12 mouse cellular contexts compared by ENCODE assay signal in genomic region chr16:64033049-64033448, GRCm38 (mm10).
DNase-seq lines count a peak whose midpoint lies in the region; ATAC-seq lines count a peak whose summit lies in the region.
"Had no signal": no experiment of that assay in that cellular context is flagged by ENCODE, and none has a peak within 500 bp of the region (broad histone marks: within the 10 kb centered on the region; RNA-seq: fewer than 3 reads in every experiment).

No protein-coding gene starts in this region.

- no peak overlapping the region for H3K27ac ChIP-seq in hindbrain, embryonic 16.5 days (ENCODE audit: low read depth, low read length)
- no peak overlapping the region for H3K27ac ChIP-seq in hindbrain, embryonic 11.5 days (ENCODE audit: low read depth, low read length)
- H3K27ac ChIP-seq in heart, embryonic 15.5 days: peak overlapping the region; percentile 46; the same call in 1 of the 2 replicates
- H3K27ac ChIP-seq: embryonic facial prominence, embryonic 13.5 days; gastrocnemius, adult 2 months; liver, embryonic 15.5 days; midbrain, embryonic 10.5 days had no signal

- no peaks in the 10 kb centered on the region for H3K36me3 ChIP-seq in hindbrain, embryonic 16.5 days (ENCODE audit: control insufficient read depth, insufficient read depth, low read length)
- no peaks in the 10 kb centered on the region for H3K36me3 ChIP-seq in hindbrain, embryonic 11.5 days (ENCODE audit: control insufficient read depth, insufficient read depth, low read length)
- no peaks in the 10 kb centered on the region for H3K36me3 ChIP-seq in heart, embryonic 15.5 days
- H3K36me3 ChIP-seq: embryonic facial prominence, embryonic 13.5 days; liver, embryonic 15.5 days; midbrain, embryonic 10.5 days had no signal

- no peaks in the 10 kb centered on the region for H3K4me1 ChIP-seq in hindbrain, embryonic 16.5 days (ENCODE audit: control insufficient read depth, insufficient read depth, low read depth, low read length)
- H3K4me1 ChIP-seq in hindbrain, embryonic 11.5 days (replicated peaks; ENCODE audit: control insufficient read depth, insufficient read depth, low read length): no peaks in the 10 kb centered on the region
- no peaks in the 10 kb centered on the region for H3K4me1 ChIP-seq in heart, embryonic 15.5 days (replicated peaks)
- H3K4me1 ChIP-seq: embryonic facial prominence, embryonic 13.5 days; liver, embryonic 15.5 days; midbrain, embryonic 10.5 days had no signal

- peak; percentile 76; the same call in 1 of the 2 replicates for ATAC-seq in hindbrain, embryonic 16.5 days
- ATAC-seq in hindbrain, embryonic 11.5 days (ENCODE audit: low FRiP score): no peak
- ATAC-seq in heart, embryonic 15.5 days (replicated peaks; ENCODE audit: insufficient number of reproducible peaks, insufficient read depth, low FRiP score, low read depth): 0 out of 2 replicates have a peak, but pooled peaks have one; percentile 50
- no peak for ATAC-seq in CD4-positive, CD25-positive, alpha-beta regulatory T cell, adult 4 months
- ATAC-seq: intestine, embryonic 16.5 days had no signal

- WGBS in hindbrain, embryonic 16.5 days: 59% methylated on average over 10 of the region's 10 CpGs
- 89% methylated on average over 10 of the region's 10 CpGs for WGBS in hindbrain, embryonic 11.5 days
- WGBS in heart, embryonic 15.5 days: 36% methylated on average over 10 of the region's 10 CpGs

- no peak overlapping the region for H3K4me3 ChIP-seq in hindbrain, embryonic 16.5 days (ENCODE audit: low read length)
- H3K4me3 ChIP-seq in hindbrain, embryonic 11.5 days (ENCODE audit: low read depth, low read length): no peak overlapping the region
- H3K4me3 ChIP-seq in heart, embryonic 15.5 days: no peak overlapping the region
- H3K4me3 ChIP-seq: embryonic facial prominence, embryonic 13.5 days; gastrocnemius, adult 2 months; liver, embryonic 15.5 days; midbrain, embryonic 10.5 days had no signal

- no peak for DNase-seq in hindbrain, embryonic 11.5 days (ENCODE audit: low spot score)
- peak; percentile 8 for DNase-seq in cerebellum, adult 9-11 months
- DNase-seq in layer of hippocampus, postnatal 10 days (ENCODE audit: low spot score in 2 of 2): peak; percentile 33 to 47
- DNase-seq in lung, postnatal 10 days: no peak
- DNase-seq: gastrocnemius, adult 2 months had no signal

- H3K27me3 ChIP-seq in hindbrain, embryonic 16.5 days (replicated peaks; ENCODE audit: control insufficient read depth, insufficient read depth, low read length): no peaks in the 10 kb centered on the region
- no peaks in the 10 kb centered on the region for H3K27me3 ChIP-seq in hindbrain, embryonic 11.5 days (ENCODE audit: control insufficient read depth, insufficient read depth, low read length)
- no peaks in the 10 kb centered on the region for H3K27me3 ChIP-seq in heart, embryonic 15.5 days
- H3K27me3 ChIP-seq: embryonic facial prominence, embryonic 13.5 days; liver, embryonic 15.5 days had no signal

- H3K9me3 ChIP-seq in hindbrain, embryonic 16.5 days (ENCODE audit: control insufficient read depth, low read length): no peaks in the 10 kb centered on the region
- H3K9me3 ChIP-seq in hindbrain, embryonic 11.5 days (ENCODE audit: control insufficient read depth, low read length): no peaks in the 10 kb centered on the region
- H3K9me3 ChIP-seq in heart, embryonic 15.5 days (replicated peaks): no peaks in the 10 kb centered on the region
- H3K9me3 ChIP-seq: embryonic facial prominence, embryonic 13.5 days; liver, embryonic 15.5 days; midbrain, embryonic 10.5 days had no signal

- no peak overlapping the region for H3K4me2 ChIP-seq in hindbrain, embryonic 16.5 days (ENCODE audit: low read length)
- no peak overlapping the region for H3K4me2 ChIP-seq in hindbrain, embryonic 11.5 days (replicated peaks; ENCODE audit: low read depth, low read length)
- H3K4me2 ChIP-seq in heart, embryonic 15.5 days: peak overlapping the region; percentile 33
- H3K4me2 ChIP-seq: embryonic facial prominence, embryonic 13.5 days; liver, embryonic 15.5 days had no signal

- no peak overlapping the region for H3K9ac ChIP-seq in hindbrain, embryonic 16.5 days (ENCODE audit: low read depth, low read length)
- H3K9ac ChIP-seq in hindbrain, embryonic 11.5 days (ENCODE audit: low read depth, low read length): no peak overlapping the region
- no peak overlapping the region for H3K9ac ChIP-seq in heart, embryonic 15.5 days
- H3K9ac ChIP-seq: embryonic facial prominence, embryonic 13.5 days; liver, embryonic 15.5 days had no signal

Comparison
In these comparisons a context has a peak if more than half of its experiments do, and no peak if none do; other contexts are left out.
1. ATAC-seq: peak in hindbrain, embryonic 16.5 days (single experiment) and heart, embryonic 15.5 days (single experiment); none in hindbrain, embryonic 11.5 days (single experiment) and CD4-positive, CD25-positive, alpha-beta regulatory T cell, adult 4 months (single experiment).
2. DNase-seq: peak in cerebellum, adult 9-11 months (single experiment) and layer of hippocampus, postnatal 10 days (2 of 2); none in hindbrain, embryonic 11.5 days (single experiment) and lung, postnatal 10 days (single experiment).